Mouse (Mus musculus) T-cell, adult 2 months (primary cell): ENCODE measurements around the gene Sgo1.
A peak's percentile ranks its signal among the peaks of the same experiment; 100 is the strongest.
"Not testable (repeated sequence)": the region's sequence is repeated elsewhere in the genome, so short reads cannot be mapped to it uniquely, and the experiment has no call there.

Experiments used
- DNase-seq: peaks from one replicate; pipeline ENCODE4 v3.0.0; 2022; ENCODE audit warnings: low spot score

Gene Sgo1

DNA sequence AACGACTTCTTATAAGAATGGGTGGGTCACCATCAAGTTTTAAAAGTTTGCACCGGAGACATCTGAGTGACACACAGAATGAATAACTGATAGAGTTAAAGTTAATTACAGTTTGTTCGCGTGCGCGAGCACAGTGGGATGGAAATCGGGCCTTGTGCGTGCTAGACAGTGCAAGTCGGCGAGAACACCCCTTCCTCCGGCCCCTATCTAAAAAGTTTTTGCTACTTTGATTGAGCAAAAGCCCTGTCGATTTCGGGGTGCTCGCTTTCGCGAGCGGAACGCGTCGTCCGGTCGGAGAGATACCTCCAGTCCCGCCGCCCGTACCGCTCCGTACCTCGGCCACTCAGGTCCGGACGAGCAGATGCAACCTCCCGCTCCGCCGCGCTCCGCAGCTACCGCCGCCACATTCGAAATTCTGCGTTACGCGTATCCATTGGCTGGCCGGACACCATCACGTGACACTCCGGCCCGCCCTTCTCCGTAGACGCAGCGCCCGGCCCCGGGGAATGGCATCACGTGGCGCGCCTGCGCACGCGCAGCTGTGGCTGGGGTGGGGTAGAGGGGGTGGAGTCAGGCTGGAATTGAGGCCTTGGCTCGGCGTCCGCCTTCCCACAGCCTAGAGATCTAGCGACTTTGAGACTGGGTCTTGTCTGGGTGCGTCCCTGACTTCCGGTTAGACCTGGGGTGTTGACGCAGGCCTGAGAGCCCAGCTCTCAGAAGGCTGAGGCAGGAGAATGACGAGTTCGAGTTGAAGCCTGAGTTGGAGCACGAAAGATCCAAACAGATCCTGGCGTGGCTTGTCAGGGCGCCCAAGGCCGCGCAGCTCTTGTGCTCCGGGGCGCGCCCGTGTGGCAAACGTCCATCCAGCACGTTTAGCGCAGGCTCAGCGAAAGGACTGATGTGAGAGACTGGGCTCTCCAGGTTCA is at the start of gene Sgo1:
TSS of gene Sgo1 (minus strand) at position 457 of the 926 bp plus-strand sequence.
- peak; percentile 98 for DNase-seq

DNA sequence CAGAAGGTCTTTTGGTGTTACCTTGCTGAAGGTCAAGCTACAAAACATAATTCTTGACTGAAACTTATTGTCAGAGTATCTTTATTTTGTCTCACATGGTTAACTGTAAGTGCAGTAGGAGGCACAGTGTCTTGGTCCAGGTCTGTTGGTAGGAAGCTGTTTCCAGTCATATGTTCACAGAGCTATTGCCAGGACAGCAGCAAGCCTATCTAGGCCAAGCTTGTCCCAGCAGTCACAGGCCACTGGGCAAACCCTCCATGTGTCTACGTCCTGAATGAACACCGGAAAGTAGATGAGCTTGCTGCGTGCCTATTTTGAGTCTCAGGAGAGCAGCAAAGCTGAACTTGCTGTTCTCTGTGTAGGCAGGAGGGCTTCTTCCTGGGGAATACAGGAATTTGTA is 29.8 kb upstream of the Sgo1 start:
- not testable (repeated sequence) for DNase-seq

DNA sequence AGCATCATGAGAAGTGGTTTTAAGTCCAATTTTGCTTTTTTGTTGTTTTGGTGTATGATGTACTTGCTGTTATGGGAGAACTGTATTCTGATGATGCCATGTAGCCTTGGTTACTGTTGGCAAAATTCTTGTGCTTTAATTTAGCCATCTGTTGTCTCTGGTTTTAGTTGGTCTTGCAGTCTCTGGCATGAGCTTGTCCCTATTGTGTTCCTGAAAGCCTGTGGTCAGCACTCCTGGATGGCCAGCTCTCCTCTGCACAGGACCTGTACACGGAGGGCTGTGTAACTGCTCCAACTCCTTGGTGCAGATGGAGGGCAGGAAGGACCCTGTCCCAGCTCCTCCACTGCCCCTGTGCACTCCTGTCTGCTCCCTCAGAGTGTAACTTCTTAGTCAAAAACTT is 29.3 kb upstream of the Sgo1 start:
- no peak for DNase-seq

DNA sequence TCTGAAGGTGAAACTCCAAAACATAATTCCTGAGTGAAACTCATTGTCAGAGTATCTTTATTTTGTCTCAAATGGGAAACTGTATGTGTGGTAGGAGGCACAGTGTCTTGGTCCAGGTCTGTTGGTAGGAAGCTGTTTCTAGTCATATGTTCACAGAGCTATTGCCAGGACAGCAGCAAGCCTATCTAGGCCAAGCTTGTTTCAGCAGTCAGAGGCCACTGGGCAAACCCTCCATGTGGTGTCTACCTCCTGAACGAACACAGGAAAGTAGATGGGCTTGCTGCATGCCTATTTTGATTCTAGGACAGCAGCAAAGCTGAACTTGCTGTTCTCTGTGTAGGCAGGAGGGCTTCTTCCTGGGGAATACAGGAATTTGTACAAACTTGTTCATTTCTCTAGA is 26.0 kb upstream of the Sgo1 start:
- not testable (repeated sequence) for DNase-seq

DNA sequence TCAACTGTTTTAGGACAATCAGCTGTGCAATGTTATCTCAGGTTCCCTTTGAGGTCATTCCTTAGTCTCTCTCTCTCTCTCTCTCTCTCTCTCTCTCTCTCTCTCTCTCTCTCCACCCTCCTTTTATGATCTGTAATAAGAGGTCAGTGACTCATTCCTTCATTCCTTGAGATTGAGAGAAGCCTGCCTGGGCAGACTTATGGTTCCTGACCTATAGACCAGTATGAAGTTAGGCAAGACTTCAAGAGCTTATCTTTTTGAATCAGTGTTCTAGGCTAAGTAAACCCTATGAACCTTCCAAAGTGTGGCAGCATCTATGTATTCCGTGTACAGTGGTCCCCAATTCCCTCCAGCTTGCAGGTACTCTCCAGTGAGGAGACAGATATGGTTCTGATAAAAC is 25.3 kb upstream of the Sgo1 start:
- no peak for DNase-seq

DNA sequence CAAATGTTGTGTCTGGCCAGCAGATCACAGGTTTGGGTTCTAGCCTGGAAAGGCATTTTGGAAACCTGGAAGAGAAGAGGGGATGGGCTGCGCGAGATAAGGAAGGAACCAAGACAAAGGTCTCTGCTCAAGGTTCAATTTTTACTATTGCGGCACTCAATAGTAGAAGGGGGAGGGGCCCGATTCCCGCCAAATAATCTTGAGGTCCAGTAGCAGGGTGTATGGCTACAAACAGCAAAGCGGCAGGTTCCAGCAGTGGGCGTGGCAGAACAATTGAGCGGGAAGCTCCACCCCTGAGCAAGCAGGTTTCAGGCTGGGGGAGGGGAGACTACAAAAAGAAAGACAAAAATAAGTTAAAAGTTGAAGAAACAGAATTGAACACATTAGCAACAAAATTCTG is 8.4 kb upstream of the Sgo1 start:
- DNase-seq, result not testable (repeated sequence)

DNA sequence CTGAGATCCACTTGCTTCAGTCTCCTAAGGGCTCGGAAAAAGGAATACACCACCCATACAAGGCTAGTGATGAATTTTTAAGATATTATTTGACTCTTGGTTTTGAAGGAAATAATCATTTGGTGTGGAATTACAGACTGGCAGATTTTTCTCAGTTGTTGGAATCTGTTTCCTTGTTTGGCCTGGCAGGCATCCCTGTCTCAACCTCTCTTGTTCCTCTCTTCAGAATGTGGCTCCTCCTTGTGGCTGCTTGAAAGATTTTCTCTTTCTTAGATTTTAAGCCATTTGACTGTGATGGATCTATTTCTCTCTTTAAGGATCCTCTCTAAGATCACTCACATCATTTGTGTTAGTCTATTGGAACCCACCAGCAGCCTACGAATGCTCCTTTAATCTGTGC is 4.9 kb upstream of the Sgo1 start:
- no peak for DNase-seq

DNA sequence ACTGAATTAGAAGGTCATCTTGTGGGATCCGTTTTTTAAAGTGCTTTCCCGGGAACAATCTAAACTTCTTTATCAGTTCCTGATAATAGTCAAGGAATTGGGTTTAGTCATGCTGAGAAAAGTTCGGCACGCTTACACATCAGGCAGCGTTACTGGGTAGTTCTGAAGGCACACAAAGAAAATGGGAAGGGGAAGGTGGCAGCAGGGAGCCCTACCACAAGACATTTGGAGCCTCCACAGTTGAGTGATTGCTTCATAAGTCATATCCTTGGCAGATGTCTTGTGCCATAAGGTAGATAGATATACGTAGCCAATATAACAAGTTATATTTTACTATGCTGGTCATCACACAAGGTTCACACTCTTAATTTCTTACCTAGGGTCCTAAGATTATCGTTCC is 813 bp upstream of the Sgo1 start:
- no peak for DNase-seq

DNA sequence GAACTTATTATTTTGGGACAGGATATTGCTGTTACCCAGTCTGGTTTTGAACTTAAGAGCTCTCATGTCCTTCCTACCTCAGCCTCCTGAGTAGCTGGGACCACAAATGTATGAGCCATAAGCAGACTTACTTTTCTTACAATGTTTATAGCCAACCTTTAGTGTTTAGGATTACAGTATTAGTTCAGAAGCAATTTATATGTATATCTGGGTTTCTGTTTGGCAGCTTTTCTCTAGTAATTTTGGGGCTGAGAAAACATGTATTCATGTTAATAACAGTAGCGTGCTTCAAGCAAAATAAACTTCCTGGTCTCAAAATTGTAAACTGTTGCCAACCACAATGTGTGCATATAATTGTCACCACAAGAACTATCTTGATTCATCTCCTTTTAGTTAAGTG is 812 bp downstream of the Sgo1 start:
- no peak for DNase-seq

DNA sequence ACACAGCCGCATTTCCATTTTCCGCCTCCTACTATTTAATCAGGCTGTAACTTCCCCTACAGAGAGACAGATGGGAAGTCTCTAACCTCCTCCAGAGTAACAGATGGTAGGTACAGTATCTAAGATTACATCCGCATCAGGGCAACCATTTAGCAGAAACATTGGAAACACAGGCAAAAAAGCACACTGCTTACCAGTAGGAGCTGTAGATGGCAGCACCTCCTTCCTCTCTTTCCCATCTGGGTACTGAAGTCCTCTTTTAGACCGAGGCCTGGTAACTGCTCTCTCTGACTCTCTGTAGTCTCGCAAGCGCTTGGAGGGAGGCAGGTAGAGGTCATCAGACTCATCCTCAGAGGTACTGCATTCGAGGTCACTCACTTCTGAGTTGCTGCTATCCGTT is 10.4 kb downstream of the Sgo1 start:
- DNase-seq, result no peak

DNA sequence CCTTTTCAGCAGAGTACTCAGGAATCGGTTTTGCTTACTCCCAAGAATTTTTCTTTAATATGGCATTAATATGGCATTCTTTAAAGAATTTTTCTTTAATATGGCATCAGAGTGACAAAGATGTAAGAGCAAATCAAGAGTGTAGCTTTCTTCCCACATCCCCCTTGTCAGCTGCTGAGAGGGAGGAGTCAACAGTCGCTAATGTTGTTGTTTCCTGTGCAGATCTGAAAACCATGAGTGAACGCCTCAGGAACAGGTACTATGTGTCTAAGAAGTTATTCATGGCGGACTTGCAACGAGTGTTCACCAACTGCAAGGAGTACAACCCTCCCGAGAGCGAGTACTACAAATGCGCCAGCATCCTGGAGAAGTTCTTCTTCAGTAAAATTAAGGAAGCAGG is 18.7 kb downstream of the Sgo1 start:
- DNase-seq, result no peak

DNA sequence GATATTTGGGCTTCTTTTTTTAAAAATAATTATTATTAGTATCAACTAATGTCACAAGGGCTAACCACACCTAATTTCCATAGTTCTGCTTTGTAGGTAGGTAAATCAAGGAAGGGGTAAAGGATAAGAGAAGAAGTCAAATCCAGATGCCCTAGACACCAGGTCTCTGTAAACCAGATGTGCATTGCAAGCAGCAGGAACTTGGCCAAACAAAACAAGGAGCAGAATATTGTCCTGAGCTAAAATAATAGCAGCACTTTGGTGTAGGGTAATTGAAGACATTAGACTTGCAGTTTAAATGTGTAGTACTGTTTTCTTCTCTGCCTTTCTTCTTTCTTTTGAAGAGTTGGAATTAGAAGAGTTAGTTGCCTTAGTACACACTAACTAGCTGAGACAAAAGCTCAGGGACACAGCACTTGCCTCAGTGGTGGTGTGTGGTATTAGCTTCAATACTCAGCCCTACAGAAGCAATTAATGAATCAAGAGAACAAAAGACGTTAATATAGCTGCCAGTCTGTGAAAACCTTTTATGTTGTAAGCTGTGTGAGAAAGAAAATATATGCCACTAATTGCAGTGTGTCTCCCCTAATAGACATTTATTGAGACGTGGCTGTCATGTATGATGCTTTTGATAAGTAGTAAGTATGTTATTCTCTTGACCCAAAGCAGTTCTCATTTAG is 24.3 kb downstream of the Sgo1 start:
- DNase-seq, result no peak

DNA sequence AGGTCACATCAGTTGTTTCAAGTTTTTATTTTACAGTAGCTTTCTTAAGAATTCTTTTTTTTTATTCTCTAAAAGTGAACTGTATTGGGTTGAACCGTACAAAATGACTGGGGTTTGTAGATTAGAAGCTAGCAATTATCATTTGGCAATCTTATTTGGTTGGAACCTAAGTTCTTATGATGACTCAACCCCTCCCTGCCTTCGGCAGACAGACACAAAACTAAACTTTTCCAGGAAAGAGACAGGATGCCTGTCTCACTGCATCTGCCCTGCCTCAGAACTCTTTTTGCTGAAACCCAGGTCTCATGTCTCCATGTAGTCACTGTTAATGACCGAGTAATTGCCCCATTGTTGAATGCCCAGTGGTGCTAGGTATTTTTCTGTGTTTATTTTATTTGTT is 24.9 kb downstream of the Sgo1 start:
- no peak for DNase-seq

DNA sequence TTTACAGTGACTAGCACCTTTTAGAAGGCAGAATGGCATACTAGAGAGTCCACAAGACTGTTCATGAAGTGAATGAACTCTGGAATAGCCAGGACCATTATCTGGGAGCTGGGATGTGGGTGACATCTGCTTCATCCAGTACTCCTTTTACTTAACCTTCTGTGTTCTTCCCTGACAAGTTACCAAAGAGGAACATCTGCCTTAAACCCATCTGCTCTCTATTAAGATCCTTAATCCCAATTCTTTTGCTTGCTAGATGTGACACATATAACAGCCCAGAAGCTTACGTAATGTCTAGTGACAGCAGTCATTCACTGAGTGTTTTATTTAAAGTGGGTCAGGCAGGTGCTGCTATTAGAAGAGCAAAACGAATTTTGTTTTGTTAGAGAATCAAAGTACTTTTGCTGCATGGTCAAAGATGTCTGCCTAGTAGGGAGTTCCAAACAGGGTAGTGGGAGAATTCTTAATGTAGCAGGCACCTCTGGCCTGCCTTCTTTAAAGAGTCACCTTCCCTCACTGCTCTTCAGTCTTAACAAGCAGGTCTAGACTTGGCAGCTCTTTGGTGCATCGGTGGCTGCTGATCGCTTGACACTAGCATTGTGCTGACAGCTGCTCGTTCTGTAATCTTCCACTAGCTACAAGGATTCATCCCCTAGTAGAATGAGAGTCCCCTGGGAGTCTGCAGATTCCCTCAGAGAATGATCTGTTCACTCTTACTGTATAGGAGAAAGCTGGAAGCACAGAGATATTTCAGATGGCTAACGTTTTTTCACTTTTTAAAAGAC is 27.9 kb downstream of the Sgo1 start:
- no peak for DNase-seq

DNA sequence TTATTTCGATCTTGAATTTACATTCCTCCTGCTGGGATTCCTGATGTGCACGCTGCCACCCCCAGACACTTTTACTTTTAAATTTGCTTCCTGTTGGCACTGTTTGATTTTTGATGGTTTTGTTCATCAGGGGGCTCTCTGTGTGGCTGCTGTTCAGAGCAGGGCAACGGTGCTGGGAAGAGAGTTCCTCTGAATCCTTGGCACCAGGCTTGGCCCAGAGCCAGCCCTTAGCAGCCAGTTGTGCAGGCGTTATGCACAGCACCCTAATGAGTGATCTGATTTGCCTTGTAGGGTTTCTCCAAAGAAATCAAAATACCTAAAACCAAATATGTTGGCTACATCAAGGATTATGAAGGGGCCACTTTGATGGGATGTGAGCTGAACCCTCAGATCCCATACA is 29.4 kb downstream of the Sgo1 start:
- no peak for DNase-seq

DNA sequence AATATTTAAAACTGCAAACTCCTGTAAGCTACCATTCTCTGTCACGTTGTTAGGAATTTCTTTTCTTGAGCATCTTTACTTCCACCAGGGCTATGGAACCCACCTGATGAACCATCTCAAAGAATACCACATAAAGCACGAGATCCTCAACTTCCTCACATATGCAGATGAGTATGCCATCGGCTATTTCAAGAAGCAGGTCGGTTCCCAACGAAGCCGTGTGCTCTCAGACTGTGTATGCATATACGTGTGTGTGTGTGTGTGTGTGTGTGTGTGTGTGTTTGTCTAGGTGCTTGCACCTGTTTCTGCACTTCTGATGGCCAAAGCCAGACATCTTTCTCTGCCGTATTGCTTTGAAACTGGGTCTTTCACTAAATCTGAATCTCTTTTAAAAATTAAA is 29.9 kb downstream of the Sgo1 start:
- no peak for DNase-seq

DNA sequence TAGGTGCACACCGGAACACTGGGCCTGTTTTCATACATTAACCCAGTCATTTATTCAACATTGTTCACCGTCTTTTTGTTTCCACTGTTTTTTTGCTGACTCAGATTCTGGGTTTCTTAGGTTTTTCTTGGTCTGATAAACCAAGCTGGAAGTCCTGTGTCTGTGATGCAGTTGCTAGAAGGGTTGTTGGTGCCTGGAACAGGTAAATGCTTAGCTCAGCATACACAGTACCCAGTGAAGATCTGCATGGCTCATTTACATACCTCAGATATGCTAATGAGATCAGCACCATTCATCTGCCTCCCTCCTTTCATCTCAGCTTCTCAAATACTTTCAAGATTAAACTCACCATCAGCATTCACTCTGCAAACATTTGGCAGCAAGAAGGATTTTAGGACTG is 30.5 kb downstream of the Sgo1 start:
- DNase-seq, result no peak

DNA sequence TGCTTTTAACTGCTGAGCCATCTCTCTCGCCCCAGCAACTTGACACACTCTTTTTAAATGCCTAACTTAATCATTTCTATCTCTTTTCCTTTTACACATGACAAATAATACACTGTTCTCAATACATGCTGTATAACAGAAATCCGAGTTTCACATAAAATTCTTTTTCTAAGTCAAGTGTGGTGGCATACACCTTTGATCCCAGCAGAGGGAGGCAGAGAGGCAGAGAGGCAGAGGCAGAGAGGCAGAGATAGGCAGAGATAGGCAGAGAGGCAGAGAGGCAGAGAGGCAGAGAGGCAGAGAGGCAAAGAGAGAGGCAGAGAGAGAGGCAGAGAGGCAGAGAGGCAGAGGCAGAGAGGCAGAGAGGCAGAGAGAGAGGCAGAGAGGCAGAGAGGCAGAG is 31.7 kb downstream of the Sgo1 start:
- DNase-seq, result peak; percentile 16

DNA sequence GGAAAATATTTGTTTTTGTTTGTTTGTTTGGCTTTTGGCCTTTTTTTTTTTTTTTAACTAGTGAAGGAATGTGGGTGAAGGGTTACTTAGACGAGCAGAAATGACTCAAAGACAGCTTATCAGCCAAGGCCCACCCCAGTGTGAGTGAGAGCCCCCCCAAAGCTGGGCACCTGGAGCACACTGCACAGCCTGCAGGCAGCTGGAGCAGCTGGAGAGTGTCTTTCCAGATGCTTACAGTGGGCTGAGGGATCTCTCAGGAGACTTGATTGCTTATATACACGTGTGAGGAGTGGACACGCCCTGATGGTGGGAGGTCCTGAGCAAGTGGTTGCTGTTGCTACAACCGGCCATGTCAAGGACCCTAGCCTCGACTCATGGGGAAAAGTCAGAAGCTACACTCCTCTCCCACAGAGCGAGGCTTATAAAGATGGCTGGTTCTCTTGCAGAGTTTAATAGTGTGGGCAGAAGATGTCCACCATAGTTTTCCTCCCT is 32.7 kb downstream of the Sgo1 start:
- DNase-seq, result no peak

DNA sequence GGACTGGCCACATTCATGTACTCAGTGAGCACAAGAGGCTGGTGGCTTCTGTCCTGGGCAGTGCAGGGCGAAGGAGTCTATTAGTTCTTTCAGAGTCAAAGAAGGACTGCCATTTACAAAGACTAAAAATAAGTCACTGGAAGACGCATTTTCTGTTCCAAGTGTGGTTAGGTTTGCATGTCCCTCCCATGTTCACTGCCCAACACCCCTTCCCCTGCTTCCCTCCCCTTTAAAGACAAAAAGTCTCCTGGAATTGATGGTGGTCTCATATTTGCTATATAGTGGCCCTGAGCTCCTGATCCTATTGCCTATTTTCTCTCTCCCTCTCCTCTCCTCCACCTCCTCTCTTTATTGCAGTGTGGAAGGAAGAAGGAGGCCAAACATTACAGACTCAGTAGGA is 33.2 kb downstream of the Sgo1 start:
- no peak for DNase-seq

DNA sequence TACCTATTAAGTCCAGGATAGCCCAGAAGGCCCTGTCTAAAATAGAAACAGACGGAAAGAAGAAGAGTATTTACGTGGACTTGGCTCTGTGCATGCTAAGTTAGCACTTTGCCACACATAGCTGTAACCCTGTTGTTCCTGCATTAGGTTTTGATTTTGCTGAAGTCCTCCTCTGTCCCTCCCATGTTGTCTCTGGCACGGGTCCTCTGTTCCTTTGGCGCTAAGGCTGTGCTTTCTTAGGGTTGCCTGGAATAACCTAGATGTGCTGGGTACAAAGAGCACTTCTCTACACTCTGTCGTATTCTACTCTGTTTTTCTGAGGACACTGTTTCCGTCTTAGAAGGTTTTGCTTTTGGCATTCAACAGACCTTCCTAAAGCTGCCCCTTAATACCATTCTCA is 34.1 kb downstream of the Sgo1 start:
- no peak for DNase-seq

DNA sequence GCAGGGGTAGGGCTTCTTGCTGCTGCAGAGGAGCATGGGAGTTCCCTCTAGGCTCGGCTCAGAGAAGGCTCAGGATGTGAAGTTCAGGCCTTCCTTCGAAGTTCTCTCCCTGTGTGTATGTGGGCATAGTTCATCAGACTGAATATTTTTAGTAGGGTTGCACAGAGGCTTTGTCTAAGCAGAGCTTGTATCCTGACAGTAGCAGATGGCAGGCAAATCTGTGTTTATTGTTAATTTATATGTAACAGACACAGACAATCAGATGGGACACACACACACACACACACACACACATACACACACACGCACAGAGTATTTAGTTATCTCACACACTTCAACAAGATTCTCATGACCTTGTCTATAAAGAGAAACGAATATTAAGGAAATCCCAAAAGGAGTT is 34.5 kb downstream of the Sgo1 start:
- no peak for DNase-seq

DNA sequence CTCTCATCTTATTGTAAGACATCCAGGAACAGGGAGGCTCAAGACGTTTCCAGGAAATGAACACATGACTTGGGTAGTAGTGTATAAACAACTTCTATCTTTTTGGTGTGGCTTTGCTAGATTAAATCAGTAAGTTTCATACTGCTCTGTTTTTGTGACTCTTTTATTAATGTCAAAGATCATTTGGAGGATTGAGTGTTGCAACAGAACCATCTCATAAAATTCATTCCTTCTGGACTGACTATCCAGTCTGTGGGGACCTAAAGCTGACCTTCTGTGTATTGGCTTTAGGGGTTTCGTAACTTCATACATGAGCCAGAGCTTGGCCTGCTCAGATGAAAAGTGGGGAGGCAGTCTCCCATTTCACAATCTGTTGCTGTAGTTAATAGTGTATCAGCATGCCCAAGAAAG is 38.9 kb downstream of the Sgo1 start:
- no peak for DNase-seq
